Mouse (Mus musculus): Measurements from ENCODE around the gene Fbxo7. TPM values are rescaled to one million over a fixed set of nuclear protein-coding genes. Genes with fewer than 3 reads are reported as not detected.
"Not testable (repeated sequence)": the region's sequence is repeated elsewhere in the genome, so short reads cannot be mapped to it uniquely, and the experiment has no call there.

Fbxo7 gene
- polyA plus RNA-seq, 1 experiment, result 6.9 TPM

- TF ChIP-seq POLR2AphosphoS2 (IDR thresholded peaks at IDR 0.05; ENCODE audit: insufficient read length, low read depth), result no peak
- no peak for TF ChIP-seq SRF (IDR thresholded peaks at IDR 0.05; ENCODE audit: control insufficient read depth, insufficient read length, low read depth)
- Histone ChIP-seq H3ac (ENCODE audit: control insufficient read depth, insufficient read length) (peak overlapping the region; percentile 10), H3K4me3 (peak overlapping the region; percentile 31)
Measured at GRCm38 (mm10) chr10:86021408-86021748, 394 bp upstream of the Fbxo7 start.

GRCm38 (mm10) chr10:86022474-86022816, 673 bp downstream of the Fbxo7 start:
- Histone ChIP-seq H3K79me2 (ENCODE audit: control insufficient read depth, insufficient read depth) (peaks cover 6% of the 10 kb centered on the region), H3K27me3 (ENCODE audit: control insufficient read depth, insufficient read depth, insufficient read length) (peaks cover 5% of the 10 kb centered on the region), H3K4me3 (peak overlapping the region; percentile 31), H3K36me3 (ENCODE audit: control insufficient read depth, insufficient read depth) (no peaks in the 10 kb centered on the region), H3ac (ENCODE audit: control insufficient read depth, insufficient read length) (peak overlapping the region; percentile 10), H3K4me2 (ENCODE audit: low read depth) (peak overlapping the region; percentile 73)
- no peak for TF ChIP-seq USF1 (IDR thresholded peaks at IDR 0.05; ENCODE audit: low read depth)
- TF ChIP-seq REST (IDR thresholded peaks at IDR 0.05; ENCODE audit: insufficient read depth, insufficient read length), result no peak

More at GRCm38 (mm10) chr10:86021408-86021748, 394 bp upstream of the Fbxo7 start:
- H3K27me3 ChIP-seq (ENCODE audit: control insufficient read depth, insufficient read depth, insufficient read length), result peaks cover 10% of the 10 kb centered on the region
- H3K4me2 ChIP-seq (ENCODE audit: low read depth), result peak overlapping the region; percentile 49
- peaks cover 6% of the 10 kb centered on the region for H3K79me2 ChIP-seq (ENCODE audit: control insufficient read depth, insufficient read depth)
- H3K36me3 ChIP-seq (ENCODE audit: control insufficient read depth, insufficient read depth), result no peaks in the 10 kb centered on the region

- H3K4me2 ChIP-seq (ENCODE audit: low read depth), result no peak overlapping the region
- TF ChIP-seq E2F4 (IDR thresholded peaks at IDR 0.05; ENCODE audit: insufficient read depth), result no peak
- no peak for TF ChIP-seq USF1 (IDR thresholded peaks at IDR 0.05; ENCODE audit: low read depth)
- no peak for TF ChIP-seq REST (IDR thresholded peaks at IDR 0.05; ENCODE audit: insufficient read depth, insufficient read length)
- TF ChIP-seq TCF3 (IDR thresholded peaks at IDR 0.05; ENCODE audit: insufficient read length, low read depth), result no peak
- TF ChIP-seq POLR2AphosphoS2 (IDR thresholded peaks at IDR 0.05; ENCODE audit: insufficient read length, low read depth), result no peak
- TF ChIP-seq MYOG (IDR thresholded peaks at IDR 0.05; ENCODE audit: control insufficient read depth in 1 of 3, insufficient read depth in 1 of 3, insufficient read length in 2 of 3, low read depth in 2 of 3), result no peak
- TF ChIP-seq MAX (IDR thresholded peaks at IDR 0.05; ENCODE audit: low read depth), result no peak
- no peak for TF ChIP-seq SRF (IDR thresholded peaks at IDR 0.05; ENCODE audit: control insufficient read depth, insufficient read length, low read depth)
- no peak for TF ChIP-seq MYOD1 (IDR thresholded peaks at IDR 0.05; ENCODE audit: control insufficient read depth in 1 of 3, insufficient read length in 2 of 3, low read depth in 2 of 3)
- peak overlapping the region; percentile 31 for H3K4me3 ChIP-seq
- H3K27me3 ChIP-seq (ENCODE audit: control insufficient read depth, insufficient read depth, insufficient read length), result no peaks in the 10 kb centered on the region
- H3K79me2 ChIP-seq (ENCODE audit: control insufficient read depth, insufficient read depth), result peaks cover 6% of the 10 kb centered on the region
- no peak overlapping the region for H3ac ChIP-seq (ENCODE audit: control insufficient read depth, insufficient read length)
- no peaks in the 10 kb centered on the region for H3K36me3 ChIP-seq (ENCODE audit: control insufficient read depth, insufficient read depth)
Measured at GRCm38 (mm10) chr10:86023149-86023548, 1.4 kb downstream of the Fbxo7 start.

- H3K36me3 ChIP-seq (ENCODE audit: control insufficient read depth, insufficient read depth), result no peaks in the 10 kb centered on the region
- no peaks in the 10 kb centered on the region for H3K27me3 ChIP-seq (ENCODE audit: control insufficient read depth, insufficient read depth, insufficient read length)
- H3K4me3 ChIP-seq, result no peak overlapping the region
- no peak overlapping the region for H3ac ChIP-seq (ENCODE audit: control insufficient read depth, insufficient read length)
- TF ChIP-seq MAX (IDR thresholded peaks at IDR 0.05; ENCODE audit: low read depth) (no peak), POLR2A (IDR thresholded peaks at IDR 0.05; ENCODE audit: insufficient read length, low read depth) (no peak), USF1 (IDR thresholded peaks at IDR 0.05; ENCODE audit: low read depth) (no peak), TCF3 (IDR thresholded peaks at IDR 0.05; ENCODE audit: insufficient read length, low read depth) (no peak), MYOD1 (IDR thresholded peaks at IDR 0.05; ENCODE audit: control insufficient read depth in 1 of 3, insufficient read length in 2 of 3, low read depth in 2 of 3) (no peak), CEBPB (IDR thresholded peaks at IDR 0.05; ENCODE audit: insufficient read depth, poor library complexity, severe bottlenecking) (no peak), MYOG (IDR thresholded peaks at IDR 0.05; ENCODE audit: control insufficient read depth in 1 of 3, insufficient read depth in 1 of 3, insufficient read length in 2 of 3, low read depth in 2 of 3) (no peak), POLR2AphosphoS2 (IDR thresholded peaks at IDR 0.05; ENCODE audit: insufficient read length, low read depth) (no peak), SRF (IDR thresholded peaks at IDR 0.05; ENCODE audit: control insufficient read depth, insufficient read length, low read depth) (no peak), TCF12 (IDR thresholded peaks at IDR 0.05; ENCODE audit: insufficient read depth, poor library complexity, severe bottlenecking) (no peak), REST (IDR thresholded peaks at IDR 0.05; ENCODE audit: insufficient read depth, insufficient read length) (no peak), E2F4 (IDR thresholded peaks at IDR 0.05; ENCODE audit: insufficient read depth) (no peak)
- peaks cover 6% of the 10 kb centered on the region for H3K79me2 ChIP-seq (ENCODE audit: control insufficient read depth, insufficient read depth)
- no peak overlapping the region for H3K4me2 ChIP-seq (ENCODE audit: low read depth)
Measured at GRCm38 (mm10) chr10:86025906-86026305, 4.1 kb downstream of the Fbxo7 start.

- Histone ChIP-seq H3K27me3 (ENCODE audit: control insufficient read depth, insufficient read depth, insufficient read length) (no peaks in the 10 kb centered on the region), H3K4me2 (ENCODE audit: low read depth) (no peak overlapping the region), H3K4me3 (no peak overlapping the region), H3ac (ENCODE audit: control insufficient read depth, insufficient read length) (no peak overlapping the region), H3K36me3 (ENCODE audit: control insufficient read depth, insufficient read depth) (no peaks in the 10 kb centered on the region), H3K79me2 (ENCODE audit: control insufficient read depth, insufficient read depth) (peaks cover 6% of the 10 kb centered on the region)
- TF ChIP-seq MAX (IDR thresholded peaks at IDR 0.05; ENCODE audit: low read depth) (no peak), TCF12 (IDR thresholded peaks at IDR 0.05; ENCODE audit: insufficient read depth, poor library complexity, severe bottlenecking) (no peak), POLR2AphosphoS2 (IDR thresholded peaks at IDR 0.05; ENCODE audit: insufficient read length, low read depth) (no peak), TCF3 (IDR thresholded peaks at IDR 0.05; ENCODE audit: insufficient read length, low read depth) (no peak), MYOG (IDR thresholded peaks at IDR 0.05; ENCODE audit: control insufficient read depth in 1 of 3, insufficient read depth in 1 of 3, insufficient read length in 2 of 3, low read depth in 2 of 3) (no peak), SRF (IDR thresholded peaks at IDR 0.05; ENCODE audit: control insufficient read depth, insufficient read length, low read depth) (no peak), POLR2A (IDR thresholded peaks at IDR 0.05; ENCODE audit: insufficient read length, low read depth) (no peak), MYOD1 (IDR thresholded peaks at IDR 0.05; ENCODE audit: control insufficient read depth in 1 of 3, insufficient read length in 2 of 3, low read depth in 2 of 3) (no peak), CEBPB (IDR thresholded peaks at IDR 0.05; ENCODE audit: insufficient read depth, poor library complexity, severe bottlenecking) (no peak), REST (IDR thresholded peaks at IDR 0.05; ENCODE audit: insufficient read depth, insufficient read length) (no peak), E2F4 (IDR thresholded peaks at IDR 0.05; ENCODE audit: insufficient read depth) (no peak), USF1 (IDR thresholded peaks at IDR 0.05; ENCODE audit: low read depth) (no peak)
Measured at GRCm38 (mm10) chr10:86026354-86026753, 4.6 kb downstream of the Fbxo7 start.

- not testable (repeated sequence) for H3K79me2 ChIP-seq (ENCODE audit: control insufficient read depth, insufficient read depth); H3K27me3 ChIP-seq (ENCODE audit: control insufficient read depth, insufficient read depth, insufficient read length); H3K4me3 ChIP-seq; H3K36me3 ChIP-seq (ENCODE audit: control insufficient read depth, insufficient read depth); H3ac ChIP-seq (ENCODE audit: control insufficient read depth, insufficient read length); H3K4me2 ChIP-seq (ENCODE audit: low read depth)
Measured at GRCm38 (mm10) chr10:86026807-86027206, 5.0 kb downstream of the Fbxo7 start.
